Mouse (Mus musculus): Measurements from ENCODE around the gene Cnpy2.
"Not testable (repeated sequence)": the region's sequence is repeated elsewhere in the genome, so short reads cannot be mapped to it uniquely, and the experiment has no call there.

The Cnpy2 gene

GRCm38 (mm10) chr10:128322141-128323108 lies at the start of gene Cnpy2:
Cnpy2 (plus strand) TSS chr10:128322459.
- DNase-seq, result peak; percentile 82

- peak; percentile 30 for DNase-seq
Measured at GRCm38 (mm10) chr10:128272819-128273439, 49.3 kb upstream of the Cnpy2 start.

- not testable (repeated sequence) for DNase-seq
Measured at GRCm38 (mm10) chr10:128275374-128275773, 46.9 kb upstream of the Cnpy2 start.

GRCm38 (mm10) chr10:128278158-128278557 lies 44.1 kb upstream of the Cnpy2 start:
- peak; percentile 16 for DNase-seq

- peak; percentile 28 for DNase-seq
Measured at GRCm38 (mm10) chr10:128280943-128281342, 41.3 kb upstream of the Cnpy2 start.

- DNase-seq, result peak; percentile 59
Measured at GRCm38 (mm10) chr10:128281682-128282081, 40.6 kb upstream of the Cnpy2 start.

- no peak for DNase-seq
Measured at GRCm38 (mm10) chr10:128282886-128283450, 39.3 kb upstream of the Cnpy2 start.

GRCm38 (mm10) chr10:128283604-128284579 lies 38.4 kb upstream of the Cnpy2 start:
- DNase-seq, result peak; percentile 99

DNA sequence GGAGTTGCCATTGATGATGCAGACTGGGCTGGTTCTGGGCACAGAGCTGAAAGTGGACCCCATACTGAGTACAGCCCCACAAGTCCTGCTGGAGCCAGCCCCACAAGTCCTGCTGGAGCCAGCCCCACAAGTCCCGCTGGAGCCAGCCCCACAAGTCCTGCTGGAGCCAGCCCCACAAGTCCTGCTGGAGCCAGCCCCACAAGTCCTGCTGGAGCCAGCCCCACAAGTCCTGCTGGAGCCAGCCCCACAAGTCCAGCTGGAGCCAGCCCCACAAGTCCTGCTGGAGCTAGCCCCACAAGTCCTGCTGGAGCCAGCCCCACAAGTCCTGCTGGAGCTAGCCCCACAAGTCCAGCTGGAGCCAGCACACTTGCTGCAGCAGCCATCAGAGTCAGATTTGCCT lies 31.7 kb upstream of the Cnpy2 start:
- peak; percentile 63 for DNase-seq

DNA sequence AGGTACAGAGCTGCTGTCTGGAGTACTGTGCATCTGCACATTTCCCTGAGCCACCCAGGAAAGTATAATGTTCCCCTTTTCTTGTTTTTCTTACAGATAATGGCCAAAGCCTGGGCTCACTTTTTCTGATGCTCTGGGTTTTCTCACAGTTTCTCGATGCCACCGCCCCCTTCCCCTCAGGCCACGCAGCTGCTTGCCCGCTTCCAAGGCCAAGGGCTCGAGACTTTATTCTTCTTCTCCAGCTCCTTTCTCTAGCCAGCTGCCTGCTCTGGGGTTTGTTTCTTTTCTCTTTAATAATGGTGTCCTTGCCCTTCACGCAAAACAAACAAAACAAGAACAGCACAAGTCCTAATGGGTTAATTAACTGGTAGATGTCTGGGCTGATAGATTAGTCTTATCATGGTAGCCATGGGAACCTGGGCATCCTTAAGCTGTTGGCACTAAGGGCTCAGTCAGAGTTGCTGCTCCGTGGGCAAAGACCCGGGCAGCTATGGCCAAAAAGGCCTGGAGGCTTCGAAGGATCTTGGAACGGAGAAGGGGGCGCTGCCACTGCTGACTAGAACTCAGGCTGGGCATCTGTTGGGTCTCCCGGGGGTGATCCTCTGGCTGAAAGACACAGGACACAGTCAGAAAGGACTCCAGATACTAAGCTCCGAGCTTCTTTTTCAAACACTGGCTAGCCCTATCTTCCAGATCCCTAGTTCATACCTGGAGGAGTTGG lies 25.7 kb upstream of the Cnpy2 start:
- DNase-seq, result no peak

GRCm38 (mm10) chr10:128297221-128297620 lies 25.0 kb upstream of the Cnpy2 start:
- peak; percentile 74 for DNase-seq

- peak; percentile 79 for DNase-seq
Measured at GRCm38 (mm10) chr10:128297622-128298021, 24.6 kb upstream of the Cnpy2 start.

DNA sequence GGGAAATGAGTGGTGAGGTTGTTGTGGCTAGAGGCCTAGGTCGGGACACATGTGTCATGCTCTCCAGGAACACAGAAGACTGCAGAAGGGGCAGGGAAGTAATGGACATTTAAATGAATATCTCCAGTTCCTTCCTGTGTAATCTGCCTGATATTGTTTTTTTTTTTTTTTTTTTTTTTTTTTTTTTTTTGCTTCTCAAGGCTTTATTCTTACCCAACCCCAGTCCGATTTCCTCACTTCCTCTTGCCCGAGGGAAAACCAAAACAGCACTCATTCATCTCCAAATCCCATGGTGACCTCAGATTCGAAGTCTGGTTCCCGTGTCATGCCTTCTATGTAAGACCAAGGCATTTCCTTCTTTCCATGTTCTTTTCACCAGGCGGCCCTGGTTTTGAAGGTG lies 24.0 kb upstream of the Cnpy2 start:
- no peak for DNase-seq

DNA sequence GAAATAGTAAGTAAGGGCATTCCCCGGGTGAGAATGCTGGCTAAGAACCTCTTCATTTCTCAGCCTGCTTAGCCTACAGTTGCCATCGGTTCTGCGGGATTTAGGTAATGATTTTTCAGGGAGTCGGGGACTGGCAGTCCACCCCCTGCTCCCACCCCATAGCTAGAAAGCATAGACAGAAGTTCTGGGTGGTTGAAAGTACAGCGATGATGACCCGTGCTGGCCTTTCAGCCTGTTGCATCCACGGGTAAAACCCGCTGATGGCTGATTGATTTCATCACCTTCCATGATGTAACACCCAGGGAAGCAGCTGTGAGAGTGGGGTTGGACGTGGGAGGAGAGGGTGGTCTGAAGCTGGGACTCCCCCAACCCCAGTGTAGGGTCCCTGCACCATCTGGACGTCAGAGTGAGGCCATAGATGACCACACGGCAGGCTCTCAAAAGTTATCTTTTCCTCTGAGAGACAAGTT lies 23.5 kb upstream of the Cnpy2 start, which contains the start of gene Il23a:
Gene Il23a, minus strand, starts transcription at position 51 of the 470 bp plus-strand sequence.
- no peak for DNase-seq

DNA sequence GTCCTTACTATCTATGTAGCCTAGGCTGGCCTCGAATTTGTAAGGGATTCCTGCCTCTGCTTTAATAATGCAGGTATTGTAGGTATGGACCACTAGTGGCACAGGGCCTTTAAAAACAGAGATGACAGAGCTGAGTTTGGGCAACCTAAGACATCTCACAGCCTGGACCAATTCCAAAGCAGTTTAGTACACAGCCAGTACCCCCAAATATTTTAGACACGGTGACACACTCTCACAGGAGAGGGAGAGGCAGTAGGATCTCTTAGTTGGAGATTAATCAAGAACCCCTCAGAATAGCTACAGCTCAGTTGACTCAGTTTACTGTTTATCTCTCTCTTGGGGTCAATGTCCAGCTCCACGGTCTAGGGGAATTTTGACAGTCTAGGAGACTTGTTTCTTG lies 19.9 kb upstream of the Cnpy2 start:
- DNase-seq, result no peak

DNA sequence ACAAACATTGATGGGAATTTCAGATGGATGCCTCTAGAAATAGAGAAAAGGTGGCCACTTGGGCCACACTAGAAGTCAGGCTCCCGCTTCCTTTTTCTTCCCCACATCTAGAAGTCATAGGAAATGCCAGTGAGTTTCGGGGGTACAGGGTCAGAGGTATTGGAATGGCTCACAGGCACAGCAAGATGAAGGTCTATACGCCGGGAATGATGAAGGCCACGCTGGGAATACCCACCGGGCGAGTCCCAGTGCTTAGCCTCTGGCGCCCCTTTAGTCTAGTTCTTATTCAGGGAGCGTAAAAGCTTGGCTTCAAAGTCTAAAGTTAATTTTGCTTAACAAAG lies 19.5 kb upstream of the Cnpy2 start:
- no peak for DNase-seq

DNA sequence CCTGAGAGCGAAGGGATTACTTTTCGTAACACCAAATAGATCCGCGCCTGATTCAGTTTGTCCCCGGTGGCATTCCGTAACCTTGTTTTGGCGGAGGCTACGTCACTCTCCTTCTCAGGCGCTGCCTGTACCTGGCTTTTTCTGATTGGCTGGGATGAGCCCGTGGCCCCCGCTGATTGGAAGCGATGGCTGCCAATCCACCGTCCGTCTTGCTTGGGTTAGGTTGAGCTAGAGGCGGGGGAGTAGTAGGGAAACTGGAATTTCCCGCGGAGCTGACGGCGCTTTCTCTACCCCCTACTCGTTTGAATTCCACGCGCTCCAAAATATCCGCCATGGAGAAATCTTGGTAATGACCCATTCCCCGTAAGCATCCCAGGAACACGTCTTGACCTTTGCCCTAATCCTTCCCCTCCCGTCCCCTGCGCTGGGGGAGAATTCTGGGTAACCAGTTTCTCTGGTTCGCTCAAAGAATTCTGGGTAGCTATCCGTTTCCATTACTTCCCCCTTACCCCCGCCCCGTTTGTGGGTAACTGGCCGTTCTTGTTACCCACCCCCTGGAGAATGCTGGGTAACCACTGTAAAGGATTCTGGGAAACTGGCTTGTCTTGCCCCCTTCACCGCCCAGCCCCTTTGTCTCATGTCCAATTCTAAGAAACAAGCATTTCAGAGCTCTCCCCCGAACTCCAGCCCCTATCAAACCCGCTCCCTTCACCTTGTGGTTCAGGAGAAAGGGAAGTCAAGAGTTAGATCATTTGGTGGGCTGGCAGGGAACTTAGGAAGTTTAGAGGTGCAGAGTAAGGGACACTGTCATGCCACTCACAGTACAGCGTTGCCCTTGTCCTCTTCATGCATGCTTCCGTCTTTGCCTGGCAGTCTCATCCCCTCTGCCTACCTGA lies 18.9 kb upstream of the Cnpy2 start, which contains the start of gene Pan2:
Gene Pan2, plus strand, starts transcription at position 210 of the 896 bp plus-strand sequence.
- DNase-seq, result peak; percentile 100

- DNase-seq, result no peak
Measured at GRCm38 (mm10) chr10:128309654-128310053, 12.6 kb upstream of the Cnpy2 start.

DNA sequence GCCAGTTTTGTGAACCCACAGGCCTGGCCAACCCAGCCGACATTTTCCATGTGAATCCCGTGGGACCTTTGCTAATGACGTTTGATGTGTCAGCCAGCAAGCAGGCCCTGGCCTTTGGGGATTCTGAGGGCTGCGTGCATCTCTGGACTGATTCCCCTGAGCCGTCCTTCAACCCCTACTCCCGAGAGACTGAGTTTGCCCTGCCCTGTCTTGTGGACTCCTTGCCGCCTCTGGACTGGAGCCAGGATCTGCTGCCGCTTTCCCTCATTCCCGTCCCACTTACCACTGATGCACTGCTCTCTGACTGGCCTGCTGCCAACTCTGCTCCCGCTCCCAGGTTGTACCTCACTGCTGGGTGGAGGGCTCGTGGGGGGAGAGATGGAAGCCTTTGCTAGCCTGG lies 12.1 kb upstream of the Cnpy2 start:
- peak; percentile 67 for DNase-seq

DNA sequence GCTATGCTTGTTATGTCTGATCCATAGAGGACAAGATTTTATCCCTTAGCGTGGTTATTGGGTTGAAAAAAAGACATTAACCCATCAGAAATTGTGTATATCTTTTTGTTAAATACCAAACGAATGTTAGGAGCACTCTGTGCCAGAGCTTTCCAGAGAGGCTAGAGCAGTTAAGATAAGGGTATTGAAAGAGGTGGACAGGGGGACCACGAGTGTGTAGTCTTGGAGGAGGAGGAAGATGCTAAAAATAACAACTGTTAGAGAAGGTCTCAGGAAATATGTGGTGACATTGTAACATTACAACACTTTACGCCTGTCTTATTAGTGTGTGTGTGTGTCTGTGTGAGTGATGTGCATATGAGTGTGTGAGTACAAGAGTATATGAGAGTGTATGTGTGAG lies 11.4 kb upstream of the Cnpy2 start:
- DNase-seq, result no peak

Measured in cerebellum, adult 9-11 months (tissue).